Mouse (Mus musculus) liver (tissue): ENCODE measurements around the gene Satb2.

Experiments
- DNase-seq: peaks from one replicate; pipeline ENCODE4 v3.0.0-alpha.2; 2020; ENCODE audit warnings: mixed read lengths

Satb2 gene

DNA sequence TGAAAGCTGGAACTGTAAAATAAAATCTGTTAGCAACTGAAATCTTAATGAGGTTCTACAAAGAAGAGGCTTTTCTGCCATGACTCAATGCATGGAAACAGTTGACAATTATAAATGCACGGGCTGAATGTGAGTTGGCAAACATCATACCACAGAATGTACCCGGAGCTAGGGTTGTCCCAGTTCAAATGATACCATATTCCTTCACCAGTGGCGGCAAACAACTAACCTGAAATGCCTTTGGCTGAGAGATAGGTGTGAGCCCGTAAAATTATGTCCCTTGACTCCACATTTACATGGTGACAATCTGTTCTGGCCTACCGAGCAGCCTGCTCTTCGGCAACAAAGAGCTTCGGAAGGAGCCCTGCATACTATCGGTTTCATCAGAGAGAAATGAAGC is 58.0 kb downstream of the Satb2 start:
- DNase-seq, result no peak

DNA sequence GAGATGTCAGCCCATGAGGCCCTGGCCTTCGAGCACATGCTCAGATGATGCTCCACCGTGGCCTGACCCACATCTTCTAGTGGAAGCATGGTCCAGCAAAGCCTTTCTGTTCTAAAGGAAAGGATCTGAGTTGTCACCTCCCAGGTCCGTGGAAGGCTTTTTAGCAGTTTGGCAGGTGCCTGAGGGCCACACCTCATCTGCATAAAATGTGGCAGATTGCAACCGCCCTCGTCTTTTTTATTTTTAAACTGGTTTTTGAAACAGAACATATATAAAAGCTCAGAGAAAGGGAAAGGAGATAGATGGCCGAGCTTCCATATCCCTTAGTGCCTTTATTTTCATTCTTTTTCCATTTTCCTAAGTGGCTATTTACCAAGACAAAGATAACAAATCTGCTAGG is 64.2 kb downstream of the Satb2 start:
- DNase-seq, result no peak

DNA sequence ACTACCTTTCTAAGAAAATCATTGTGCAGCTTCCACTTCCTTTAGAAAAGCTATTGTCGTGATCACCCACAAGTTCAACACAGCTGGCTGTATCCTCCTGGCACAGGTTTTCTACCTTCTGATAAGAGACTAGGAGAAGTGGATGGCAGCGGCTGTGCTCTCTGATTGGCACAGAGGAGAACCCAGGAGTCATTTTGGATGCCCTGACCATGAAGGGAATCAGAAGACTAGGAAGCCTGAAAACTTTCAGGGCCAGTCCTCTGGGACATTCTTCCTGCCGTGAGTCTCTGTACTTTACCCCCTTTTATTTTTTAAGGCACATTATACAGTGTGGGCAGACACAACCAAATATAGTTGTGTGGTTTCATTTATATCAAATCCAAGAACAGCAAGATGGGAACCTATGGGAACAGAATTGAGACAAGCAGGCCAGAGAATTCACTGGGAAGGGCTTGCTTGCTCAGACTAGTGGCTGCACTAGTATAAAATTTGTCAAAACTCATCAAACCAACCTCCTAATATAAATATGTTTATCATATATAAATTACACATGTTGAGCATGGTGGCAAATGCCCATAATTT is 77.7 kb downstream of the Satb2 start:
- DNase-seq, result no peak

DNA sequence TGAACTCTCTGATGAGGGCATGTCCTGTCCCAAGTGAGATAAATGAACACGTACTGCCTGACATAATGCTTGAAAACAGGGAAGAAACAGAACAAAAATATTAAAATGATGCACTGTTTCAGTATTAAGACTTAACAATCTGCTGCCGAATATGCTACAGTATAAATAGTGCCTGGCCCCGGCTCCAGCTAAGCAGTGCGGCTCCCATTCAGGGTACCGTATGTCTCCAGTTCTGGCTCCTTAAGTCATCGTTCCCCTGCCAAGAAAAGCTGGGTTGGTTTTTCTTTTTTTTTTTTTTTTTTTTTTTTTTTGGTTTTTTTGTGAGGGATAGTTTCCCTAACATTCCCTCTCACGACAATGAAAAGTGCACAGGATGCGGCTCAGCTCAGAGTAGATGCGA is 78.3 kb downstream of the Satb2 start:
- no peak for DNase-seq

DNA sequence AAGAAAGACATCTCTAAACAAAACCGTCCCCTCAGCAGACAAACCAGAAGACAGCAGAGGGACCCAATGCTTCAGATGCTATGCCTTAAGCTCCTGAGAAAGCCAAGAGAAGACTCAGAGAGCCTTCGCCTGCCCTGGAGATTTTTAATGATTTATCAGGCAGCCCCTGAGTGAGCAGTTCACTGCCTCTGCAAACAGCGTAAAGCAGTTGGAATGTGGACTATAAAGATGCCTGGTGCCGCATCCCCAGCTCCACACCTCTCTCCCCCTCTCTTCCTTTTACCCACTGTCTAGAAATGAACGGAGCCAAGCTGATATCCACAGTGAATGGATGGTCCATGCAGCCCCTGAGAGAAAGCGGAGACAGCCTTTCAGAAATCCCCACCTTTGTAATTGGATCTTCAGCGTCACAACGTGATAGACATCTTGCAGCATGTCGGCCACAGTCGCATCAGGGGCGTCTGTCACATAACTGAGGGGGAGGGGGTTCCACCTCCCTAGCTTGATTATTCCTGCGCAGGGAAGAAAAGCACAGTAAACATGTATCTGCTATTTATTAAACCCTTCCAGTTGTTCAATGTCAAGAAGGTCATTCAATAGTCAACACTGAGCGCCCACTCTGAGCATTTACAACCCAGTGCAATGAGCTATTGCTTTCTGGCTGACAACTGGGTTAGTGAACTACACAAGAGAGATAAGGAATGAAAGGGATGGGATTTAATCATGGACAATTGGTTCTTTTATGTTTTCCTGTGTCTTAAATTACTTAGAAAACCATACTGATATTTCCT is 79.6 kb downstream of the Satb2 start:
- no peak for DNase-seq

DNA sequence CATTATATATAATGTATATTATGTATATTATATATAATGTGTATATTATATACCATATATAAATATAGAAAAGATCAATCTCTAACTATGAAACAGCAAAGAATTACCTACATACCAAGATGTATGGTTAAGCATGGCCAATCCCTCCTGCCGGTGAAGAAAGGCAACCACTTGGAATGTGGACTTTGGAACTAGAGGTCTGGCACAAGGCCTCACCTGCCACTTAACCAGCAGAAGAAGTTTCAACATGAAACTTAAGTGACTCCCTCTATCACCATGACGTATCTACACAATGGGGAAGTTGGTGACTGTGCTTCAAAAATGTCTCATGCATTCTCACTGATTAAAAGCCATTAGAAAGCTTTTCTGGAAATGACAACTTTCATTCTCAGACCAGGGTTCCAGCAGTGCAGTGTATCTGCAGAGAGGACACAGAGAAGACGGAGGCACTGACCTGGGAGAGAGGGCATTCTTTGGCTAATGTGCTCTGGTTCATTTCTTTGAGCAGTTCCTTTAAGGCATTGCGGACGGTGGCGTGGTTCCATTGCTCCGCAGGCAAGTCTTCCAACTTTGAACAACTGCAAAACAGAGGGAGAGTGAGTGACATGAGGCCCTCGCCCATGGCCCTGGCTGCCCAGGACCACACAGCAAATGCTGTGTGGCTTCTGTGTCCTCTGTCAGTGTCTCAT is 80.8 kb downstream of the Satb2 start:
- DNase-seq, result no peak

DNA sequence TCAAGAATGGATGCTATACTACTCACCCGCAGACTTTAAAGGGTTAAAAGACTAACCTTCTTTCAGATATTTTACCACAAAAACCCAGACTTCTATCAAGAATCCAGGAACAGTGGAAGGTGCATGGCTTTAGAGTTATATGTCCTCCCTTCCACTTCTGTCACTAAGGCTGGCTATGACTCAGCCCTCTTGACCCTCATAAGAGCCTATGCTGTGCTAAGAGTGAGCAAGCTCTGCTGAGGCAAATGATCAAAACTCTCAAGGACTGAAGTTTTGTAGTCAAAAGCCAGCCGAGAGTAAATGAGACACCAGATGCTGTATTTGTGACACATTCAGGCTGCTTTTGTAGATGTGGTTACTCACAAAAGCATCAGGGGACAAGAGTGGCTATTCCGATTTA is 81.8 kb downstream of the Satb2 start:
- DNase-seq, result no peak

DNA sequence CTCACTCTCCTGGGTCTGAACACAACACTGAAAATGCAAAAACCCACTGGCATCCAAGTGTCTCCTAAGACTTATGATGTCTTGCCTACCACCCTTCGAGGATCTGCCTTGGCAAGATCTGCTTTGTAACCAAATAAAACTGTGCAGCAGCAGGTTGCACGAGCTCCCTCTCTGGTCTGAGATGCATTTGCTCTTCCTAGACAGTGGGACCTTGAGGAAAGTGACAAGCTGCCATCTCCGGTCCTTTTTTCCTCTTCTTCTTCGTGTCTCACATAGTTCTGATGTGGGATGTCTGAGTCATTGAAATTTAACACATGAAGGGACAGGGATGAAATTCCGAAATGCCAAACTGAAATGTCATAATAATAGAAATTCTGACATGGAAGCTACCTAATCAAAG is 85.7 kb downstream of the Satb2 start:
- no peak for DNase-seq

DNA sequence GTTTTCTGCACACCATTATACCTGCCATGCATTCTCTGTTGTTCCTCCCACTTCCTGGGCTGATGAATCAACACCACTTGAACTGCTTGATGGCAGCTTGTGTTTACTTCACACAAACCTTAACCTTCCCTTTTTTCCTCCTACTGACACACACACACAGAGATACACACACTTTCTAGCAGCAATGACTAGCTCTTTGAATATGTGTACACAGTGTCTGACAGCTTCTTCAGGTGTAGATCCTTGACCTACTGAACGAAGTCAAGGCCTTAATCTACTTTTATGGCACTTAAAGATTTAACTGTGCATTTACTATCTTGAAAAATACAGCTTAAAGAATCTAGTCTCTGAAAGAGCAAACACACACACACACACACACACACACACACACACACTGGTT is 89.5 kb downstream of the Satb2 start:
- no peak for DNase-seq

DNA sequence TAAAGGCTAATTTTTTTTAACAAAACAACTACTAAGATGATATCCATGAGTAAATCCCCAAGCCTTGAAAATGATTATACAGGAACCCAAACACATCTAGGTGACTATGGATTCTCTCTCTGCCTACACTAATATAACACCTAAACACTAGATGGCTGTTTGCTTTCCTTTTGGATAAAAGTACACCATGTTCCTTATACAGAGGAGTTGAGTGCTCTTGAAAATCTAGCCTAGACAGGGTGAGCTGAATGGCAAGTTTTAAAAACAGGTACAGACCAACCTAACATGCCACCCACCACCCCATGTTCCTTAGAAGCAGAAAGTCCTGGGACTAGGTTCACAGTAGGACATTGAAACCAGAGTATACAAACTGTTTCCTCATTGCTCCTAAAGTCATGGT is 90.9 kb downstream of the Satb2 start:
- no peak for DNase-seq

DNA sequence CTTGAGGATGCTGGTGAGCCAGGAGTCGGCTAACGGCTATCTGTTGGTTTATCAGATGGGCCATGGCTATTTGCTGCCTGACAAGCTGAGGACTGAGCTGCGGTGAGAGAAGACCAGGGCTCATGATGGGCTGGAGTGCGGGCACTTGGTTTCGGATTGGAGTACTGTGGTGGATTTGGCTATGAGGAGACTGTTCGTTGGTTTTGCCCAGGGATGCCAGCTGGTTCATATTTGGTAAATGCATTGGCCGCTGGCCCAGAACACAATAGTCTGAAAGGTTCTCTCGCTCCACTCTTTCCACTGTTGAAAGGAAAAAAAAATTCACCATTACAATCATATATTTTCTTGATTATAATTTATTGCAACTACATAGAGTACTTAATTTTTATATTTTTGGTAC is 107.0 kb downstream of the Satb2 start:
- no peak for DNase-seq

DNA sequence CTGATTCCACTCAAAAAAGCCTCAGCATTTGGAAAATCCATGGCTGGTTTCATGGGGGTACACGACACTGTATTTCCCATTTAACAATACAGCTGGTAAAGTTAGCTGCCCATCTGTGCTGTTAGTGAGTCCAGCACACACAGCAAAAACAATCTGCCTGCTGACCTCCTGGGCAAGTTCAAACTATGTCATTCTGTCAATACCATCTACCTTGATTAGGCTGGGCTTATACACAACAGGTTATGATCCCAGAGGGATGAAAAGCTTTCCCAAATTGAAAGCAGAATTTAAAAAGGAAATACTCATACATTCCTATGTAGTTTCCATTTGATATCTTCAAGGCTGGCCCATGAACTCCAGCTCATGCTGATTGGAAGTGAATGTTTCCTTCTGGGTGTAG is 113.2 kb downstream of the Satb2 start:
- DNase-seq, result no peak

DNA sequence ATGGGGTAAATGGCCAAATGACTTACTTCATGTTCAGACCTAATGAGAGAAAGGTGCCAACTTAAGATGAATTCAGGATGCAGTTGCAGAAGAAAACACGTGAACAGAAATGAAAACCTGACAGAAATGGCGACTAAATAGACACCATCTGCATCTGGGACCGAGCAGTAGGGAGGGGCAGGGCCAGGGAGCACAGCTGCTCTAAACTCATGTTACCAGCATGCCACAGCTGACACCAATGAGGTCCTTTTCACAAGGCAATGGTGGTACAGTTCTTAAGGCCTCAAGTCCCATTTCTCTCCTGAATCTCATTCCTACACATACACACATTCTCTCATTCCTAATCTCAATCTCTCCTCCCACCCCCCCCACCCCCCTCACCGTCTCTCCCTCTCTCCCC is 115.7 kb downstream of the Satb2 start:
- no peak for DNase-seq

DNA sequence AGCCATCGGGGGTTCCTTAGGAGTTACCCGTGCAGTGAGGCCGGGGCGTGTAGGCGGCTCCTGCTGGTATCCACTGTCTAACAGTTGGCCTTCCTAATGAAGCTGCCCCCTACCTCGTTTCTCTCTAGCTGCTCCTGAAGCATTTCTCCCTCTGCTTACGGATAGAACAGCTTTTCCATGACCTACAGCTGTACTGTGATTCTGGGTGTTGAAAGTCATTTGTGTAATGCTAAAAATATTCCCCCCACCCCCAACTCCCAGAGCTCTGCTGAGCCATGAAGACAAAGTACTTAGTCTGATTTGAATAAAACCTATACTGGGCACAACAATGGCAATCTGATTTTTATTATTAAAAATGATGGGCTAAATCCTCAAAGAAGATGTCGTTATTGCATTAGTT is 121.2 kb downstream of the Satb2 start:
- DNase-seq, result no peak

DNA sequence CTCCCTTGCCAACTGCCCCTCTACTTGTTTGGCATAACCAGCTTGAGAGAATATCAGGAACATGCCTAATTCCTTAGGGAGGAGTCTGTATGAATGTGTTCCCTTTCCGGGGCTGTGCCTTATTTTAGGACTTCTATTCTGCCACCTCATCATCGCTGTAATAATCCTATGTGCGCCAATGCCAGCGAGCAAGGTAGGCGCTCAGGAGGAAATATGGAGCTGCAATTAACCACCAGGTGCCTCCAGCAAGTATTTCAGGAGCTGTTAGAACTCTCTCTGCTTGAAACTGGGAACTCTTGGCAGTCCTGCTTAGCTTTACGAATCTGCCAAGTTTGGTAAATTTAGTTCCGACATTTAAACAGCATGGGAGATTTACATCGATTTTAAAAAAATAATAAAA is 128.0 kb downstream of the Satb2 start:
- DNase-seq, result no peak

DNA sequence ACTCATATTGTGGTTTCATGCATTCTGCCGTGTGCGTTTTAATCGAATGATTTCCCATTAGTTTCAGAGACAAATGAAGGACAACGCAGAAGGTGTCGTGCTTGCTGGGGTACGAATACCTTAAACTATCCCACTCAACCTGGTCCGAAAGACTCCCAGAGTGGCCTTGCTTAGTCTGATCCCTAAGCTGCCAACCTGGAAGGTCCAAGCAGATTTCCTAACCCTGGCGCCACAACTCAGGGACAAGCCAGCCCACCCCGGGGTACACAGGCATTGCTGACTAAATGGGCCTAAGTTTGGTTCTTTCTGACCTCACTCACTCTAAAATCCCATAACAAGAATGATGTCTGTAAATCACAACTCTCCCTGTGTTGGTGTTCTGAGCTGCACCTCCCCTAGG is 132.1 kb downstream of the Satb2 start:
- no peak for DNase-seq

DNA sequence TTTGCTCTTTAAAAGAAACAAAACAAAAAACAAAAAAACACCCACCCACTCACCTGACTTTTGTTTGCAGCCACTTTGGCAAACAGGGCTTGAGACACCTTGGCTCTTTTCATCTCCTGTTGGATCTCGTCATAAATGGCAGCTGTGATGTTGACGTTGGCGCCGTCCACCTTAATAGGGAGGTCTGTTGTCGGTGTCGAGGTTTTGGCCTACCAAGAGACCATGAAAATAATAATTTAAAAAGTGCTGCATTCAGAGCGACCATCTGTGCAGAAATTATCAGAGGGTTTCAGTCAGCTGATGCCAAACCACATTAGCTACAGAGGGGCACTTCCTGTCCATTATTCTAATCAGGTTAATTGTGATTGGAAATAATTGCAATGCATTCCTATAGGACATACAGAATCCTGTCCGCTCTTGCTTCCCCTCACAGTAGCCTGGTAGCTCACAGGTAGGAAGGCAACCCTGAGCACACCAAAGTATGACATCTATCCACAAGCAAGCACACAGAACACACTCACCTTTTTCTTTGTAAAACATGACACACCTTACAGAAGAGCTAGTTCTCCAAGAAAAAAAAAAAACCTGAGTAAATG is 132.8 kb downstream of the Satb2 start:
- DNase-seq, result no peak

DNA sequence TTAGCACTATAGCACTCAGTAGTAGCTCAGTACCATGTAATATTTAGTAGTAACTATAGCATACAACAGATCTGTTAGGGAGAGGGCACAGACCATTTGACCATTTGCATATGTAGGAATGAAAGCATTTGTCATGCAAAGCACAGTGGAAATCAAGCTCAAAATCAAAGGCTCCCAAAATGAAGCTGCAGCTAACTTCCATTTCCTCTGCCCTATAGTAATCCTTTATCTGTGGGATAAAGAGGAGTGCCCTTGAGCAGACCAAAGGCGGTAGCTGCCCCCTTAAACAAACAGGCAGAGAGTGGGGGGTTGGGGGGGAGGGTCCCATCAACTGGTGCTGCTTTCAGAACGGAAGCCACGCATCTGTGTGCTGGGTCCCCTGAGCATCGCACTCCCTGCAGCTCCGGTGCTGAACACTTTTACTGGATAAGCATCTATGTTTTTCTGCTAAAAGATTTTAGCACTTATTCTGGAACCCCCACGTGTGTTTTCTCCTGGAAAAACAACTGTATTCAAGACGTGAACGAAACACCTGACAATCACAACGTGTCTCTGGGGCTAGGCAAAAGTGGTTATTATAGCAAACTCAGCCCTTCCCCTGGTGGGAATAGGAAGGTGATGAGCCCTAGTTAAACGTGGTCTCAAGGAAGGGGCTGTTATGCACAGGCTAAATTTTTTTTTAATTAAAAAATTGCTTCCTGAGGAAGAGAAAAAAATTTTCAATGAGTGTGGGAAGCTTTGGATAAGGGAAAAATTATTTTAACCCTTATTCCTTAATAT is 133.7 kb downstream of the Satb2 start:
- no peak for DNase-seq

DNA sequence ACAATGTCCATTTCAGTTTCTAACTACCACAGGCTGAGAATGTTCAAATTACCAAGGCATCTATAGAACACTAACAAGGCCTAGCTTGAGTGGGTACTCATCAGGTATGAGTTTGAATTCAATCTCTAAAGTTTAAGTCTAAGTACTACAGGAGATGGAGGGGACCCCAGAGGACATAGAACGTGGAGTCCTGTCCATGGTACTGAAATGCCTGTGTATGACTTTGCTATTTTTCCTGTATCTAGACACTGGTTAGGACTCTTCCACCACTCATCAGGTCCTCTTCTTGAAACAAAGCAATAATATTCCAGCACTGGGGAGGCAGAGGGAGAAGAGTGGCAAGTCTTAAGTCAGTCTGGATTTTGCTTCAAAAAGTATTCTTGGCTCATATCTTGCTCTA is 139.5 kb downstream of the Satb2 start:
- no peak for DNase-seq

DNA sequence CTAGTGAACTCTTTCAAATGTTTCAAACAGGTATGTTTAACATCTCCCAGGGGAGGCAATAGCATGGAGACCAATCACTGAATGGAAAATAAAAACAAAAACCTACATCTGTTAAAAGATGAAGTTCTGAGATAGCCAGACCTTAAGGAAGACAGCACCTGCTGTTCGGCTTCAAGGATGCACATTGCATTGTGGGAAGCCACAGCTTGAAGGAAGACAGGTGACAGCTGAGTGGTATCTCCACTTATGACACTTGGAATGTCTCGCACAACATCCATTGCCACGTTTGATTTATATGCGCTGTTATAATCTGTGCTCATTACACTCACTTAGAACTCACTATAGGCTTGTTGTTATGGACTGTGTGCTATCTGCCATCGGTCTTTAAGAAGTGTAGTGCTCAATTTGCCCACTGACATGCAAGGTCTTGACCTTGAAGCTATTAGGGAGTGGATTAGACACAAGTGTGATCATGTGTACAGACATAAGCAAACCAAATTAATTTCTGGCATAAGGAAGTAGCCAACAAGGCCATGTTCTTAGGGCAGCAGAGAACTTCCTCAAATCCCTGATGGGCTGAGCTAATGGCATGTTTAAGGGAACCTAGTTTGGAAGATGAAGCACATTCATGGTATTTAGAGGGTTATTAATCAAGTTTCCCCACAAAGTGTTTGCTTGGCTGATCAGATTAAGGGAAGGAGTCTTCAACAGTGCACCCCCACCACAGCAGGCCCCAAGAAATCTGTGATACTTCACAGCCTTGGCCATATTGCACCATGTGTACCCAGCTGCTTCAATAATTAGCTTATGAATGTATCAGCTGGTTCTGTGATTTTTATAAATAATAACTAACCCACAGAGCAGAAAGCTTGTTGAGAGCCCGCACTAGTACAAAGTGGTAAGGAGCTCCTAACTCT is 144.2 kb downstream of the Satb2 start:
- DNase-seq, result no peak

DNA sequence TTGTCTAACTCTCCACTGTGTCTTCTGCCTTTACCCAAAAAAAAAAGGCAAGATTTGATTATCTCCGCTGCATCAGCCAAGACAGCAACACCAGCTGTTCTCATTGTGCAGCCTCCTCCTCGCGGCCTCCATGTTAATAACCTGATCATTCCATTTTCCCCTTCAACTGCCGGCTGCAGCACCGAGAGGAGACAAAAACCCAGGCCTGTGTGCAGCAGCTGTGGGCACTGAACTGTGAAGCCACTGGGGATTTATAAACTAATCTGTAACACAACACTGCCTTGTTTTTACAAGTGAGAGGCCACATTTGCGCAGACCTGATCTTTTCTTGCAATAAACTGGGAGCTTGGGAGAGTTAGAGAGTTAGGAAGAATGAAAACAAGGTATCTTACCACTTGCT is 145.1 kb downstream of the Satb2 start:
- DNase-seq, result no peak

DNA sequence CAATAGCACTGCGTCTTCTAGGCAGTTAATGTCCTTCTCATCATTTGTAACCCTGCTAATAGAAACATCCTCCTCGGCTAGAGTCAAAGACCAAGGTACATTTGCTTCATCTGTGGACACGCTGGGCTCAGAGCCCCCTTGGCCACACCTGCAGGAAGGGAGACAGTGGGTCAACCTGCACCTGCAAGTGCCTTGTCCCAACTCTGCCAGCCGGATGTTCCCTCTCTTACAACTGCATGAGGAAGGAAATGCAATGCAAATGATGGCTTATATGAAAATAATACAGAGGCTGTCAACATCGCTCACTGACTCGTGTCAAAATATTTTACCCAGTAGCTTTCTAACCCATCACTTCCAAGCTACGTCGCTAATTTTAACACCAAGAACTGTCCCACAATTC is 145.7 kb downstream of the Satb2 start:
- DNase-seq, result no peak
